Mouse (Mus musculus): ENCODE data around the gene Kdf1.

DNA sequence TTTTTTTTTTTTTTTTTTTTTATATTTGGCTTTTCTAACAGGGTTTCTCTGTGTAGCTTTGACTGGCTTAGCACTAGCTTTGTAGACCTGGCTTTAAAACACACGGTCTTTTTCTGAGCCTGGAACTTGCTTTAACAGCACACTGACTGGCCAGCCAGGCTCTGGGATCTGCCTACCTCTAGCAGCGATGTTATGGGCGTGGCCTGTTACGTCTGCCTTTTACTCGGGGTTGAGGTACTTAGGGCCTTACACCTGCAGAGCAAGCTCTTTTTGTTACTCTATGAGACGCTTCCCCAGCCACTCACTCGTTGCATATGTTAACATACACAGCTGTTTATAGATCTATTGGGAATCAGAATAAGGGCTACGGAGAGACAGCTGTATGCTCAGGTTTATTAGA is 48.5 kb downstream of the Kdf1 start:
- TF ChIP-seq CTCF (IDR thresholded peaks at IDR 0.05; ENCODE audit: control insufficient read depth, insufficient read depth, insufficient replicate concordance, low read depth, low read length): no peak
- TF ChIP-seq POLR2A (IDR thresholded peaks at IDR 0.05; ENCODE audit: control insufficient read depth, low read depth, low read length): no peak
